Mouse (Mus musculus) cortical plate, adult 2 months (tissue): Measurements from ENCODE around the gene Ripor2.

Experiments
- CTCF ChIP-seq: fragments of 200-500 bp; IDR thresholded peaks from 2 replicates; pipeline ENCODE4 v1.5.1; 2011; ENCODE audit warnings: mild to moderate bottlenecking, control low read depth, low read length; ENCODE audit not compliant: insufficient read depth; ENCODE audit errors: extremely low read depth
- POLR2A ChIP-seq: fragments of 200-500 bp; IDR thresholded peaks from 2 replicates; pipeline ENCODE4 v1.6.1; 2011; ENCODE audit warnings: mild to moderate bottlenecking, low read length, control low read depth; ENCODE audit not compliant: insufficient read depth; ENCODE audit errors: extremely low read depth

- no peak for TF ChIP-seq CTCF
- no peak for TF ChIP-seq POLR2A
Measured at GRCm38 (mm10) chr13:24599631-24600041, 17.6 kb downstream of the Ripor2 start.
